Mouse (Mus musculus): ENCODE results near the gene Olfr524. TPM values are rescaled to one million over a fixed set of nuclear protein-coding genes. Genes with fewer than 3 reads are reported as not detected.

The Olfr524 gene
- polyA plus RNA-seq (2012; rRNA removed), result not detected in 2 replicates

DNA sequence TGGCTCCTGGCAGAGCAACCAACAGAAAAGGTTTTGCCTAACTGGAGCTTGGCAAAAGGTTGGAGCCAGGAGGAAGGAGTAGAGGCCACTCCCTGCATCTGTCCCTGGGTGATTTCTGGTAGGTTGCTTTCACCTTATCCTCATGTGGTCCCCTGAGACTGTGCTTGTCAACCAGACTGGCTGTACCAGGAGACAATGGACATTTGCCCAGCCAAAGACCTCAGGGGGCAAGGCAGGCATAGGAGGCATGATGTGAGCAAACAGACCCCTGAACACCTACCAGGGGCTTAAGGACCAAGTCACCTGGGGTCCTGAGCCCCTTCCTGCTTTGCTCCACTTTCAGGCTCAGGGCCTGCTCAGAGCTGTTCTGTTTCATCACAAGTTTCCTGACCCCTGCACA, at the start of gene Olfr524:
Gene Olfr524, minus strand, starts transcription at position 101 of the 400 bp plus-strand sequence.

GRCm38 (mm10) chr7:140247216-140247615, 41.5 kb upstream of the Olfr524 start, which contains the start of gene 5830411N06Rik:
Gene 5830411N06Rik, plus strand, starts transcription at chr7:140247284.

GRCm38 (mm10) chr7:140217967-140218366, 12.2 kb upstream of the Olfr524 start, which contains the start of gene Cd163l1:
Gene Cd163l1, plus strand, starts transcription at chr7:140218267.

GRCm38 (mm10) chr7:140172936-140173335, 32.8 kb downstream of the Olfr524 start, which contains the start of gene Olfr523:
Gene Olfr523, plus strand, starts transcription at chr7:140173217.

GRCm38 (mm10) chr7:140164664-140165063, 41.1 kb downstream of the Olfr524 start, which contains the start of gene Olfr522:
Gene Olfr522, minus strand, starts transcription at chr7:140164764.

GRCm38 (mm10) chr7:140154218-140154927, 51.4 kb downstream of the Olfr524 start, which contains the start of gene Sprn:
Gene Sprn, minus strand, starts transcription at chr7:140154877.

Other genes starting within 250 kb of the Olfr524 start
- 0.19 TPM in 1 of 2 replicates, not detected in the other for gene 6430531B16Rik, start 227.2 kb downstream of the Olfr524 start, polyA plus RNA-seq (2012; rRNA removed)
- 3.8 and 6.5 TPM in 2 replicates for gene Adam8, start 213.4 kb downstream of the Olfr524 start, polyA plus RNA-seq (2012; rRNA removed)
- gene Zfp511, start 169.6 kb downstream of the Olfr524 start, polyA plus RNA-seq (2012; rRNA removed), result 26.5 and 83.0 TPM in 2 replicates
- gene Tubgcp2, start 169.3 kb downstream of the Olfr524 start, polyA plus RNA-seq (2012; rRNA removed), result 4.4 and 5.4 TPM in 2 replicates
- gene Msx3, start 156.9 kb downstream of the Olfr524 start, polyA plus RNA-seq (2012; rRNA removed), result 0.02 and 0.23 TPM in 2 replicates
- 1.3 and 1.5 TPM in 2 replicates for gene Caly, start 123.4 kb downstream of the Olfr524 start, polyA plus RNA-seq (2012; rRNA removed)
- 2.4 and 4.5 TPM in 2 replicates for gene Prap1, start 112.6 kb downstream of the Olfr524 start, polyA plus RNA-seq (2012; rRNA removed)
- 27.3 and 41.5 TPM in 2 replicates for gene Fuom, start 103.5 kb downstream of the Olfr524 start, polyA plus RNA-seq (2012; rRNA removed)
- gene Paox, start 90.2 kb downstream of the Olfr524 start, polyA plus RNA-seq (2012; rRNA removed), result 9.9 and 10.1 TPM in 2 replicates
- gene Echs1, start 89.5 kb downstream of the Olfr524 start, polyA plus RNA-seq (2012; rRNA removed), result 30.1 and 31.6 TPM in 2 replicates
- 7.8 and 13.6 TPM in 2 replicates for gene Mtg1, start 68.4 kb downstream of the Olfr524 start, polyA plus RNA-seq (2012; rRNA removed)
- 0.20 and 1.9 TPM in 2 replicates for gene Sprn, start 51.1 kb downstream of the Olfr524 start, polyA plus RNA-seq (2012; rRNA removed)
- gene Olfr522, start 41.2 kb downstream of the Olfr524 start, polyA plus RNA-seq (2012; rRNA removed), result not detected in 2 replicates
- not detected in 2 replicates for gene Olfr523, start 32.7 kb downstream of the Olfr524 start, polyA plus RNA-seq (2012; rRNA removed)
- 0.13 and 0.28 TPM in 2 replicates for gene Cd163l1, start 12.3 kb upstream of the Olfr524 start, polyA plus RNA-seq (2012; rRNA removed)
- gene 5830411N06Rik, start 41.3 kb upstream of the Olfr524 start, polyA plus RNA-seq (2012; rRNA removed), result not detected in 2 replicates
- not detected in 2 replicates for gene Olfr525, start 114.9 kb upstream of the Olfr524 start, polyA plus RNA-seq (2012; rRNA removed)
- gene Olfr527, start 128.1 kb upstream of the Olfr524 start, polyA plus RNA-seq (2012; rRNA removed), result not detected in 2 replicates
- not detected in 2 replicates for gene Olfr60, start 155.7 kb upstream of the Olfr524 start, polyA plus RNA-seq (2012; rRNA removed)
- not detected in 2 replicates for gene Olfr530, start 170.4 kb upstream of the Olfr524 start, polyA plus RNA-seq (2012; rRNA removed)
- not detected in 2 replicates for gene Olfr531, start 197.0 kb upstream of the Olfr524 start, polyA plus RNA-seq (2012; rRNA removed)
- gene Olfr532, start 215.7 kb upstream of the Olfr524 start, polyA plus RNA-seq (2012; rRNA removed), result not detected in 2 replicates

All from stomach, adult 2 months (tissue).